Mouse (Mus musculus) liver, adult 2 months (tissue): ENCODE measurements around the gene Acsm4.

Experiments used
- CTCF ChIP-seq: fragments of 200-500 bp; IDR thresholded peaks from 2 replicates; pipeline ENCODE4 v1.5.1; 2011; ENCODE audit warnings: low read depth, low read length, control low read depth
- POLR2A ChIP-seq: fragments of 200-500 bp; IDR thresholded peaks from 2 replicates; pipeline ENCODE4 v1.6.1; 2011; ENCODE audit warnings: low read length, control low read depth; ENCODE audit not compliant: insufficient read depth; ENCODE audit errors: extremely low read depth

GRCm38 (mm10) chr7:119694926-119695325 is 5.1 kb downstream of the Acsm4 start:
- TF ChIP-seq CTCF (no peak), POLR2A (no peak)
